Mouse (Mus musculus) adrenal gland, adult 2 months (tissue): ENCODE measurements around the gene Tmem178b. TPM values are rescaled to one million over a fixed set of nuclear protein-coding genes. Genes with fewer than 3 reads are reported as not detected.

Source experiments
- DNase-seq: peaks from one replicate; pipeline ENCODE4 v3.0.0; 2021
- polyA plus RNA-seq: library from polyadenylated mRNA; depleted of rRNA; stranded (reverse); fragments of >200 nt; gene quantifications from 2 replicates; pipeline ENCODE4 v1.2.3, GENCODE M21; 2012
- total RNA-seq, 2 experiments: library from RNA; stranded (reverse); gene quantifications; 2 replicates each; pipeline ENCODE4 v1.2.3; 2021

Tmem178b gene
- total and polyA plus RNA-seq, 3 experiments, result 8.9 to 31.3 (median 15.4) TPM

GRCm38 (mm10) chr6:40173559-40173958, 300.5 kb downstream of the Tmem178b start:
- no peak for DNase-seq

- DNase-seq, result no peak
Measured at GRCm38 (mm10) chr6:40177870-40178269, 304.8 kb downstream of the Tmem178b start.

- no peak for DNase-seq
Measured at GRCm38 (mm10) chr6:40180551-40180950, 307.5 kb downstream of the Tmem178b start.

GRCm38 (mm10) chr6:40200661-40201060, 327.6 kb downstream of the Tmem178b start:
- no peak for DNase-seq

GRCm38 (mm10) chr6:40202602-40203001, 329.5 kb downstream of the Tmem178b start:
- DNase-seq, result no peak

GRCm38 (mm10) chr6:40205380-40205779, 332.3 kb downstream of the Tmem178b start:
- no peak for DNase-seq

- DNase-seq, result no peak
Measured at GRCm38 (mm10) chr6:40208014-40208413, 334.9 kb downstream of the Tmem178b start.

GRCm38 (mm10) chr6:40209172-40209571, 336.1 kb downstream of the Tmem178b start:
- DNase-seq, result peak; percentile 25

GRCm38 (mm10) chr6:40217154-40217553, 344.1 kb downstream of the Tmem178b start:
- DNase-seq, result no peak

GRCm38 (mm10) chr6:40217651-40218050, 344.6 kb downstream of the Tmem178b start:
- DNase-seq, result no peak

- DNase-seq, result no peak
Measured at GRCm38 (mm10) chr6:40220634-40221120, 347.6 kb downstream of the Tmem178b start.

GRCm38 (mm10) chr6:40225585-40226280, 352.7 kb downstream of the Tmem178b start:
- no peak for DNase-seq

- no peak for DNase-seq
Measured at GRCm38 (mm10) chr6:40228981-40229380, 355.9 kb downstream of the Tmem178b start.

GRCm38 (mm10) chr6:40229985-40230384, 356.9 kb downstream of the Tmem178b start:
- DNase-seq, result no peak

- DNase-seq, result no peak
Measured at GRCm38 (mm10) chr6:40234066-40234465, 361.0 kb downstream of the Tmem178b start.

- peak; percentile 73 for DNase-seq
Measured at GRCm38 (mm10) chr6:40235793-40236470, 362.9 kb downstream of the Tmem178b start.

GRCm38 (mm10) chr6:40236841-40237765, 364.0 kb downstream of the Tmem178b start:
- peak; percentile 23 for DNase-seq

GRCm38 (mm10) chr6:40238857-40239256, 365.8 kb downstream of the Tmem178b start:
- DNase-seq, result no peak

- no peak for DNase-seq
Measured at GRCm38 (mm10) chr6:40240671-40241070, 367.6 kb downstream of the Tmem178b start.

- DNase-seq, result peak; percentile 56
Measured at GRCm38 (mm10) chr6:40247398-40247946, 374.4 kb downstream of the Tmem178b start.

GRCm38 (mm10) chr6:40249939-40250338, 376.9 kb downstream of the Tmem178b start:
- no peak for DNase-seq

GRCm38 (mm10) chr6:40263687-40264086, 390.6 kb downstream of the Tmem178b start:
- DNase-seq, result no peak
